Mouse (Mus musculus) urinary bladder, postnatal 14 days (tissue): ENCODE results near the gene Zbtb5.
A peak's percentile ranks its signal among the peaks of the same experiment; 100 is the strongest.
"Not testable (repeated sequence)": the region's sequence is repeated elsewhere in the genome, so short reads cannot be mapped to it uniquely, and the experiment has no call there.

ENCODE experiments used
- DNase-seq: peaks from one replicate; pipeline ENCODE4 v3.0.0; 2021; ENCODE audit warnings: low spot score

Zbtb5 gene

DNA sequence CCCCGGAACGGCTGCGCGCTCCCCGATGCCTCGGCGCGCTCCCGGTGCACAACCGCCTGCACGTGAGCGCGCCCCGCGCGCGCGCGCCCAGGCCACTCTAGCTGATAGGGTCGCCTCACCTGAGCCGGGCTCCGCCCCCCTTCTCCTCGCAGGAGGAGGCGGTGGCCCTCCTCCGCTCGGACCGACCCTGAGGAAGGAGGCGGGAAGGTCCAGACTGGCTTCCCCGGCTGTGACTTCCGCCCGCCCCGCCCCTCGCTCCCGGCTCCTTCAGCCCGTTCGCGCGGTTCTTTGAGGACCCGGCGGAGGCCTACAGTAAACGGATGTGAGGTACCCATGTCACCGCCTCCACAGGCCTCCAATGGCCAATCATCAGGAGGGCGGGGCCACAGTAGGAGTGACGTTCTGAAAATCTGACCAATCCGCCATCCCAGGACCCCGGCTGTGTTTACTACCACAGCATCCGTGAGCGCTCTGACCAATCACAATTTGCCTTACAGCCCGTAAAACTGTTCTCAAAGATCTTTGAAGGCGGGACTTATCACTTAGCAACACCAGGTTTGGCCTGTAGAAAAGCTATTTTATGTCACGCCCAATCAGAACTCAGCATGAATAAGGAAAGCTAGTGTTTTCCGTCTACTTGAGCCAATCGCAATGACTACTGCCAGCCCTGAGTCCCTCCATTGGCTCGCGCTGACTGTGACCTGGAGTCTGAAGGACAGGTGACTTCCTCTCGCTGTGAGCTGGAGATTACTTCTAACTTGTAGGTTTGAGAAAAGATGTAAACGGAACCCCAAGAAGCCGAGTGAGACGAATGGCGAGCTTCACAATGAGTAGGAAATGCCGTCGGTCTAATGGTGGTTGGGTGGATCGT, at the start of gene Zbtb5:
TSS of gene Zbtb5 (minus strand) at position 308 of the 871 bp plus-strand sequence.
- DNase-seq: peak; percentile 99

DNA sequence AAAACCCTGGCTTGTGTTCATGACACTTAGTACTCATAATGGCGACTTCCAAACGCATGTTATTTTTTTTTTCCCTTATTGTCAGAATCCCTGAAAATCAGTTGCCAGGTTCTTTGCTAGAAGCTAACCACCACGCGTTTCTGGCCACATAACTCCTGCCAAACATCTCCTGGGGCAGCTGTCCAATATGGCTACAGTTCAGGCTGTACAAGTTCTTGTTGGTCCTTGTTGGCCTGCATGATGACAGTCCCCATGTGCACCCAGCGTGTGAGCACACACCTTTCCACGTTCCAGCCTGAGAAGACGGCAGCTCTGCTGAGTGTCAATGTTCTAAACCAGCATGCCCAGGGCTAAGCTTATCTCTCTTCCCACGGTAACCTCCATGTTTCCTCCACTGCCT, 43.2 kb upstream of the Zbtb5 start:
- no peak for DNase-seq

DNA sequence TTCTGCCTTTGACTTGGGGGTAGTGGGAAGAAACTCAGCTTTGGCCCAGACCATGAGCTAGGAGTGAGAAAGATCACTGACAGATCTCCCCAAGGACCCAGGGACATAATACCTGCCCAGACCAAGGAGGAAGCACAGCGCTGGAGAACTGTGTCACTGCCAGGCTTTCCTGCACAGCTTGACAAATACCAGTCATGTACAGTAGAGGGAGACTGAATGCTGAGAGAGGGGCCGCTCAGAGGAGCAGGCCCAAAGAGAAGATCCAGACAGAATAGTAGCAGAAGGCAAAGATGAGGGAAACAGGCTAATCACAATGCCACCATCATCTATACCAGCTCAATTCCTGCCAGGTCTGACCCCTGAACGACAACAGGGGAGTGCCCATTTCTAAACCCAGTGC, 42.6 kb upstream of the Zbtb5 start:
- no peak for DNase-seq

DNA sequence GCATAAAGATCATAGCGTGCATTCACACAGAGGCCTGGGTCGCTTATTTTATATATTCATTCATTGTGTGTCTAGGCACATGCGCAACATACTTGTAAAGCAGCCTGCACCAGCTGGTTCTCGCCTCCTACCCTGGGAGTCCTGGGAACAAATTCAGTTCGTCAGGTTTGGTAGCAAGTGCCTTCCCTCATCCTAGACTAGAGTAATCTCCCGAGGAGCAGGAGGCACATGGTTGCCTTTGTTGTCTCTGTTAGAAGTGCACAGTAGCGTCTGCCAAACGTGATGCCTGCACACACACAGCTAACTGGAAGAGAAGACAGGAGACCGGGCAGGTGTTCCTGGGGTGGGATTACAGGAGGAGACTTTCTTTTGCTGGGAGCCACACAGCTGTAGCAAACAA, 35.7 kb upstream of the Zbtb5 start:
- no peak for DNase-seq

DNA sequence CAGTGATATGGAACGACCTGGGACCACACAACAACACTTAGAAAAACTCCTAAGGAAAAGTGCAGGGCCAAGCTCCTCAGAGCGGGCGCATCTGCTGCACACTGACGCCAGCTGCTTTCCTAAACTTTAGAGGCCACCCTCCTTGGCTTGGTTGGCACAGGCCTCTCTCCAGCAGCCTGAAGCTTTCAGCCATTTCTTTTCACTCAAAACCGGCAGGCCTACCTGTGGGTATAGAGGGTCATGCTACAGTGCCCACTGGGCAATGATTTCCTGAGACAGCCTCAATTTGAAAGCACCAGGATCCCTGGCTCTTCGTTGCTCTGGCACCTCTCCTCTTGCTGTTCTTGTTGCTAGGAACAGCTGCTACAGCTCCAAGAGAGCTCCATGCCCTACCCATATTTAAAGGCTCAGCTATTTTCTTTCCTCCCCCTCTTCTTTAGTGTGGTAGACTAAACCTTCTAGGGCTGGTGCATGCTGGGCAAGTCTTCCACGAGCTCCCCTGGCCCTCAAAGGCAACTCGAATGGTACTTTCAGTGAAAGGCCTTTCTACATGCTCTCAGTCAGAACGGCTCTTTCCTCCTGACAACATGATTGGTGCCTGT, 35.2 kb upstream of the Zbtb5 start:
- no peak for DNase-seq

DNA sequence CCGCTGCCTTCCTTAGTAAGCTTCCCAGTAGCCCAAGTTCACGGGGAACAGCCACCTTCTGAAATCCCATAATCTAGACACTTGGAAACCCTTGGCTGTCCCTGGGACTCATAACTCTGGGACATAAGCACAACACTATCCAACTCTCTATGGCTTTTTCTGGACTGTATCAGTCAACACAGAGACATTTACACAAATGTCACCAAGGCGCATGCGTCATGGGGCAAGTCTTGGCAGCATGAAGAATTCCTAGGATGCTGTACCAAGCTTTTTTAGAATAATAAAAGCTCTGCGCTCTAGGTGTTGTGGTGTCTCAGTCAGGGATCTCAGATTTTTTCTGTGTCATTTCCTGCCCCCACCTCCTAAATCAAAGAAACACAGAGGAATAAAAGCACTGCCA, 34.5 kb upstream of the Zbtb5 start:
- DNase-seq: no peak

DNA sequence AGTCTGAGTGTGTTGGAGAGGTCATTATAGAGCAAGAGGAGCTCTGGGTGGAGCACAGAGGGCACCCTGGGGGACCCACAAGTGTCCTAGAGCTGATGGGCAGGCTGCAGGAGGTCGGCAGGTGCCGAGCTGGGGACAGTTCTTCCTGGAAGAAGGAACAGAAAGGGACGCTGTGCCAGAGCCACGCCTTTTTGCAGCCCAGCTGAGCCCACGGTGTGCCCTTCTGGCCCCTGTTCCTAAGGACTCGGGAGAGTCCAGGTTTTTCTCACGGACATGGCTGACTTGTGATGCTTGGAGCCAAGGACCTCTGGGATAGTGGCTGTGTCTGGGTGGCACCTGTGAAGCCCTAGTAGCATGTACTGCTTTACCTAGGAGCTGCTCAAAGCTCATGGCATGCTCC, 28.6 kb upstream of the Zbtb5 start:
- DNase-seq: no peak

DNA sequence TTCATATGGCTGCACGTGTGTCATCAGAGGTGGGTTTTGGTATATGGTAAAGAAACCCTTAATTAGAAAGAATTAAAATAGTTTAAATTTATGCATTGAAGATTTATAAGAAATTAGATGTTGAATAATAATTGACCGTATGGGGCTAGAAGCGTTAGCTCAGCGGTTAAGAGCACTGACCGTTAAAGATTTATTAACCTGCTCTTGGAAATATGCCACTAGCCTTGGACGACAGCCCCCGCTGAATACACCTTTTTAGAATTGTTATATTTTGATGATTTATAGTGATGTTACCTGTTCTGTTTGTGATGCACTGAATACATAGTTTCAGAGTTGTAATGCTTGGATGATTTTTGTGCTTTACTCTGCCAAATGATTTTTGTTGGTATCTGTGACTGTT, 27.3 kb upstream of the Zbtb5 start:
- DNase-seq: not testable (repeated sequence)

DNA sequence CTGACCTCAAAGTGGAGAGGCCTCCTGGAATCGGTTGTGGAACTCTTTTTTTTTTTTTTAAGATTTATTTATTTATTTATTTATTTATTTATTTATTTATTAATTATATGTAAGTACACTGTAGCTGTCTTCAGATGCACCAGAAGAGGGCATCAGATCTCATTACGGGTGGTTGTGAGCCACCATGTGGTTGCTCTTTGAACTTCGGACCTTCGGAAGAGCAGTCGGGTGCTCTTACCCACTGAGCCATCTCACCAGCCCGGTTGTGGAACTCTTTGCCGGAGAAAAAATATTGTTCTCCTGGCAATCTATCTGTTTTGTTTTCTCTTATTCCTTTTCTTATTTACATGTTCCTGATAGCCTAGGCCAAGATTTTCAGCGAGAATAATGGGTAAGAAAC, 26.7 kb upstream of the Zbtb5 start:
- not testable (repeated sequence) for DNase-seq

DNA sequence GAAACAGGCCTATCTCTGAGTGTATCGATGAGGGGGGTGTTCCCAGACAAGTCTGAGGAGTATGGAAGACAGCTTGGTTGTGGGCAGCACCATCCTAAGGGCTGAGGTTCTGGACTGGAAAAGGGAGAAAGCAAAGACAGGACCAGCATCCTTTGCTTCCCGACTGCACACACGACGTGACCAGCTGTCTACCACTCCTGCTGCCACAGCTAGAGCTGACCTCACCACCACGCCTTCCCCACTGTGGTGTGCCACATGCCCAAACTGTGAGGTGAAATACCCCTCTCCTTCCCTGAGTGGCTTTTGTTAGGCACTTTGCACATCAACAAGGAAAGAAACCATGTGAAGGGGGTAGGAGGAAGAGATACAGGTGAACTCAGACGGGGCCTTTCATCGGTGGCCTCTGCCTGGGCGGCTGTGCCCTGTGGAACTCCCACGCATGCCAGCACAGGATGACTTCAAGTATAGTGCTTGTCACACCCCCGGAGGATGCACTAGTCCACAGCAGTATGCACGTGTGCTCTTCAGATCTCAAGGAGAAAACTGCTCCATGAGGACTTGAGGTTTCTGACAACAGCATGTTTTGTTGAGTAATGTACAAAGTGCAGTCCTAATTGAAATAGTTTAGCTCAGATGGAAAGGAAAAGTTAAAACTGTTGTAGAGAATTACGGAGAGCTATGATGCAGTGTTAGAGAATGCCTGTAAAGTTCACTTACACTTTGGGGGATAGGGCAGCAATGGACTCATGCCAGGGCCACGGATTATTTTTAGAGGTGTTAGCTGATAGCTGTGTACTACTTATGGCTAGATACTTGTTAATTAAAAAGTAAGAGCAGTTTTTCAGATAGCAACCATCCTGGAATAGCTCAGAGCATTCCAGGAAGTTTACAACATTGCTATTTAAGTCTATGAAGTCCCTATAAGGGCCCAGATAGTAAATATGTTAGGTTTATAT, 25.5 kb upstream of the Zbtb5 start:
- DNase-seq: no peak

DNA sequence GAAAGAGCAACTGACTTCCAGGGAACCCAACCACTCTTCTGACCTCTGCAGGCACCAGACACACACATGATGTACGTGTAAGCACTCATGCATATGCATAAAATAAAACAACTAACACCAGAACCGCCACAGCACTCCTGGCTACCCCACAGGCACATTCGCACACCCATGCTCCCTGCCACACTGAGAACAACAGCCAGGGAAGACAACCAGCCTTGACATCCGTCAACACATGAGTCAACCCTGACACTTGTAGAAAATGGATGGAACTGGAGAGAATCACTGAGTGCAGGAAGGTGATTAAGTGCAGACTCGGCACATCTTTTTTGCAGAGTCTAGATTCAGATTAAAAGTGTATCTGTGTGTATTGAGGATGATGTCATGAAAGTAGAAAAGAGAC, 24.4 kb upstream of the Zbtb5 start:
- no peak for DNase-seq

DNA sequence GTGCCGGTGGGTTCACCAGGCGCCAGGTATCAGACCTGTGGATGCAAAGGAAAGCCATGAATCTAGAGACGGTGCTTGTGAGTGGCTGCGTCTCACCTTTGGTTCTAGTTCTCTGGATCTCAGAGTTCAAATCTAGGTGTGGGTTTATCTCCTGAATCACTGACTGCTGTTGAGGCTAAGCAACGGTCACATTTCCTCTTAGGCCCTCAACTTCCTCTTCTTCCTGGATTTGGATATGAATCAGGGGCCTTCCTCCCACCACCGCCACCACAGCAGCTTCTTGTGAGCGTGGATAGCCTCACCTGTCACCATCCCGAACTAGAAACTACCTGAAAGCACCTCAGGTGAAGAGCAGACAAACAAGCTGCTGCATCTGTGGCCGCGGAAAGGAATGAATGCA, 23.8 kb upstream of the Zbtb5 start:
- DNase-seq: no peak

DNA sequence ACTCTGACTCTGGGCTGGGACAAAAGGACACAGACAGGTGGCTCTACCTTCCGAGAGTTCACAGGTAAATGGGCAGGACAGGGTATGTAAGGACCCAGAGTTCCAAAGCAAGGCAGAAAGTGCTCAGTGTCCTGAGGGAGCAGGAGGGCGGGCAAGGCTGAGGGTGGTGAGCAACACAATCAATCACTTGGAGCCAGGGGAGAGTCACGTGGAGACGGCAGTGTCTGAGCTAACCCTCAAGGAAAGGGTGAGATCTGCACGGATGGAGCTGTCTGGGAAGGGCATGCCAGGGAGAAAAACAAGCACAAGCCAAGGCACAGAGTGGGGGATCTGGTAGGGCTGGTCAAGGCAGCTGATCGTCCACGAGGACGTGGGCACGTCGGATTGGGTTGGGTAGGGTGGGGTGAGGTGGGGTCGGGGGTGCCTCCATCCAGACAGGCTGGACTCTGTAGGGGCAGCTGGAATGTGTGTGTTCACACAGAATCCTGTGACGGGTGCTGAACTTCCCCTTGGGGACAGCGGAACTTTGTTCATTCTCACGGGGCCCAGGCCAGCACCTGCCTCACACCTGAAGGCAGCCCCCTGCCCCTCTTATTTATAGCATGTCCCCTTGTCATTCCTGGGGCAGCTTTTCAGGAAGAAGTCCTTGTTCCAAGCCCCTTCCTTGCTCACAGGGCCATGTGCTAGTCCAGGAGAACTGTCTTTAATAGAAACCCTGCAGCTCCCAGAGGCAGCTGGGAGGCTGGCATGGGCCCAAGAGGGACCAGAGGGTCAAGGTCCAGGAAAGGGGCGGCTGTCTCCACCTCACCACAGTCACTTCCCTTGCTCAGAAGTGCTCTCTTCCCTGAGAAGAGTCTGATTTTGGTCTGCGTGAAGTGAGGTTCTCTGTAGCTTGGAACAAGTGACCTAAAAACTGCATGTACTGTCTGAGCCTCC, 22.7 kb upstream of the Zbtb5 start:
- DNase-seq: no peak

DNA sequence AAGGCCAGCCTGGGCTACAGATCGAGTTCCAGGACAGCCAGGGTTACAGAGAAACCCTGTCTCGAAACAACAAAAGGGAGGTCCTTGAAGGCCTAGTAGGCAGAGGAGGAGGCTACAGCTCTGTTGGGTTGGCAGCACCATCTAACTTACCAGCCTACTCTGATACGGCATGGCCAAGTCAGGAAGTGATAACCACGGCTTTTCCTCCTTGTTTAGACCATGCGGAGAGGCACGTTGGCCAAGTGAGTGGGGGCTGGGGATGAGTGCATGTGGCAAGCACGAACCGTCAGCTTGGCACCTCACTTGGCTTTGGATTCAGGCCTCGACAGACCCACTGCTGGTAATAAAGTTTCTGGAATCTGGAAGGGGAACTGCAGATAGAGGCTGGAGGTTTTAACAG, 20.4 kb upstream of the Zbtb5 start:
- DNase-seq: no peak

DNA sequence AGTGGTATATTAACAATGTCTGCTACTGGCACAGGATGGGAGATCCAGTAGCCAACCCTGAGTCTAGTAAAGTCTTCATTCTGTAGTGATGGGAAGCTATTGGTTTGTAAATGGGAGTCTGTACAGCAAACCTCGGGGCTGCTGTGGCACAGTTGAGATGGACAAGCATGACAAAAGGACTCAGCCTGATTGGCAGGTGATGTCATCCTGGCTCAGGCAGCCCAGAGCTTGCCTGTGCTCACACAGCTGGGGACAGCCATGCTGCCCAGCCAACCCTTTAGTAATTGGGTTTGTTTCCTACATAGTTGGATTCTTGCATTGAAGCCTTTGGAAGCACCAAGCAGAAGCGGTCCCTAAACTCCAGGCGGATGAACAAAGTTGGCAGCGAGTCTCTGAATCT, 14.2 kb upstream of the Zbtb5 start:
- DNase-seq: no peak

DNA sequence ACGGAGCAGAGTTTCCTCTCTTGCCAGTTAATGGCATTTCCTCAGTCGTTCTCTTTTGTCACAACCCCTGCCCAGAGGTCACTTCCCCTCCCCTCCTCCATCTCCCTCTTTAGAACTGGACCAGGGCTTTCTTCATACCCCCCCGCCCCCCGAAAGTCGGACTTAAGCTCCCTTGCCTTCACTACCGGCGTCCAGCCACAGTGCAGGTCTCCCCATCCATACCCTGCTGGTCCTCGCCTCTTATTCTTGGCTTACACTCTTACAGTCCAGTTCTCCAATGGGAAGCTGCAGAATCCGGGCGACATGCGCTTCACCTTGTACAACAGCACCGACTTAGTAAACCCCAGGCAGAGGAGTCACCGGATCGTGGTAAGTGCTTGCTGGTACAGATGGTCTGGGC, 6.8 kb upstream of the Zbtb5 start:
- no peak for DNase-seq

DNA sequence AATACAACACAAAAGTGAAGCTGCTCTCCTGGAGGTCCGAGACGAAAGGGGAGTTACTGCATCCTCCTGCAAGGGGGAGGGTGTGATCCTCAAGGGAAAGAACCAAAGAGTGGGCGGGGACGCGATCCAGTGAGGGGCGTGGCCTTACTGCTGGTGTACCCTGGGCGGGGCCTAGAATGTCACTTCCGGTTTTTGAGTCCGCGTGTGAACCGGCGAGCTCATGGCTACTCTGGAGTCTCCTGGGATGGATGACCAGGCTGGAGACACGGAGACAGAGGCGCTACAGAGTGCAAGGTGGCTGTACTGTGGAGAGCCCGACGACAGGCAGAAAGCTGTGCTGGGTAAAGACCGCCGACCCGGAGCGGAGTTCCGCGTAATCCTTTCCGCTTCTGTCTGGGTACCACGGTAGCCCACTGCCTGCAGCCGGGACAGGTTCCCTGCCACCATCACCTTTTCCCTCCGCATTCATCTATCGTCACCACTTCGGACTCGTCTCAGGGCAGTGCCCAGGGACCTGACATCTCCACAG, 6.3 kb upstream of the Zbtb5 start, which contains the start of gene Polr1e:
TSS of gene Polr1e (plus strand) at position 132 of the 529 bp plus-strand sequence.
- DNase-seq: peak; percentile 97

DNA sequence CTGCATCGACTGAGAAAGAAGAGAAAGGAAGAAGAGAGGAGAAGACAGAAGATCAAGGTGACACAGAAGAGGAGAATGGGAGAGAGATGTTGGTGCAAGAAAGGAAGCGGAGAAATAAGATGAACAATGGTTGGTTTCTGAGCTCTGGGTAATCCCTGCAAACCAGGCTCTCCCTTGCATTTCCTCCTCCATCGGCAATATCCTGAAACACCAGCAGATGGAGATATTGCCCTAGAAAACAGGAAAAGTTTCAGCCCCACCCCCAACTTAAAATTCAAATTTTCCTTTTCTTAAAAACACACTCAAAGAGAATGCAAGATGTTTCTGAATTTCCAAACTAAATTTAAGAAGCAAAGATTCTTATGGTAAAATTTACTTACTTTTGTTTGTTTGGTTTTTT, 3.4 kb upstream of the Zbtb5 start:
- peak; percentile 57 for DNase-seq

DNA sequence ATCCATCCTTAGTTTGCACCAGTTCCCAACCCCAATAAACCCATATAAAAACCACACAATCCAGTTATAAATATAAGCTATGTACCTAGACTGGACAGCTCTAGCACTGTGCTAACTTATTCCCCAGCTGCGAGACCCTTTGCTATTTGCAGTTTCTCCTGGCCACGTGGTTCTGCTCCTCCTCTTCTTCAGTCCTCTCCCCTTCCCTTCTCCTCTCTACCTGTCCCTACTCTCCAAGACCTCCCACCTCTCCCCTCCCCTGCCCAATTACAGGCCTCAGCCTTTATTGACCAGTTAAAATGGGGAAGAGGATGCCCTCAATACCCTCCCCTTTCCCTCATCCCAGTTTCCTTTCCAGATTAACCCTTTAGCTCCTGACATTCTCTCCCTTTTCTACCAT, 1.3 kb upstream of the Zbtb5 start:
- DNase-seq: no peak

DNA sequence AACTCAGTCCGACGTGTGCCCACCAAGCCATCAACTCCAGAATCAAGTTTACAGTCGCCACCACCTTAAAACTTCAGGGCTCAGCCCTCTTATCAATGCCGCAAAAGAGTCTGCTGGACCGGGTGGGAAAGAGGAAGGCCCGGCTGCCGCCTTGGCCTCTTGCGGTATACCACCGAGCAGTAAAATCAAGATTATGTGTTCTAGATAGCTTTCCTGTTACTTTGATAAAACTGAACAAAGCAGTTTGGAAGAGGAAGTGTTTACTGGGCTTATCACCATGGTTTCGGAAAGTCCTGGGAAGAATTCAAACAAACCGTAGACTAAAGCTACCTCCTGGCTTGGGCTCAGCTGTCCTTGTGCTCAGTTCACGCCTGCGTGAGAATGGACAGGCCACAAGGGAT, 819 bp upstream of the Zbtb5 start:
- DNase-seq: no peak

DNA sequence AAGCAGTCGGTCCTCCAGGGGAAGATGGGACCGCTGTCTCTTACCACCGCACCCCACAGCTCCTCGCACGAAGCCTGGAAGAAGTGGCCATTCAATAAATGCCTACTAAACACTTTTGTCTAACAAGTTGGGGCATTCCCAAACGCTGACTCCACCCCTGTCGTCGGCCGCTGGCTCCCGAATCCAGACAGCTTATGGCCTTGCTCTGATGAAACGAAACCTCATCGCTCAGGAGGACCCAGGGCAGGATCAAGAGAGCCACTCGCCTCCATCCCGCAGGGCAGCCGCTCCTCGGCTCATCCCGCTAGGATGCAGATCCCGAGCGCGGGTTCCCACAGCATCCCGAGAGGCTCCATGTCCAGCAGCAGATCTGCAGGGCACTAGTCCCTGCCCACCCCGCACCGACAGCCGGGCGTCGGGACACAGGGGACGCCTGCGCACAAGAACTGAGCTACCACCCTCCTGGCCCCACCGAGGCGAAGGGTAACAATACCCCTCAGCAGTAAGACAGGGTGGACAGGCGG, 569 bp downstream of the Zbtb5 start:
- DNase-seq: peak; percentile 74
